Mouse (Mus musculus) CH12.LX (cell line): Measurements from ENCODE around the gene Nmd3. TPM values are rescaled to one million over a fixed set of nuclear protein-coding genes. Genes with fewer than 3 reads are reported as not detected.

ENCODE experiments used
- DNase-seq: peaks from one replicate; pipeline ENCODE4 v3.0.0-alpha.2; 2013; ENCODE audit errors: extremely low read depth
- H3K27ac ChIP-seq: 2 replicates; pipeline ENCODE4 v1.5.1; 2012; ENCODE audit warnings: low read depth, mild to moderate bottlenecking, control low read depth, moderate library complexity; ENCODE audit not compliant: insufficient read depth
- H3K27me3 ChIP-seq: replicated peaks from 2 replicates; pipeline ENCODE3; 2012; ENCODE audit warnings: inconsistent platforms
- H3K36me3 ChIP-seq, 2 experiments: replicated peaks in 1 of 2; 2 replicates each; pipeline versions ENCODE3 to v1.6.1; 2012; ENCODE audit warnings: inconsistent platforms in 1 of 2, low read length in 1 of 2, mild to moderate bottlenecking in 1 of 2, mixed read lengths in 1 of 2, moderate library complexity in 1 of 2; ENCODE audit not compliant: control insufficient read depth in 1 of 2, insufficient read depth in 1 of 2
- H3K4me1 ChIP-seq, 2 experiments: 2 replicates each; pipeline ENCODE4 v1.6.1; 2012; ENCODE audit warnings: inconsistent platforms in 1 of 2, moderate library complexity in 1 of 2; ENCODE audit not compliant: insufficient read depth in 2 of 2, control insufficient read depth in 1 of 2
- H3K4me2 ChIP-seq: 2 replicates; pipeline ENCODE4 v1.6.1; 2012; ENCODE audit warnings: low read depth, mild to moderate bottlenecking, control low read depth; ENCODE audit not compliant: poor library complexity, insufficient read depth, severe bottlenecking
- H3K4me3 ChIP-seq, 3 experiments: fragments of 150-350 bp in 1 of 3; sonication (generic) in 1 of 3; replicated peaks in 1 of 3; 2 replicates each; pipeline versions ENCODE3 to v1.5.1; 2011 to 2012; ENCODE audit warnings: low read depth in 2 of 3, low read length in 2 of 3, mild to moderate bottlenecking in 2 of 3, moderate library complexity in 2 of 3, control low read depth in 1 of 3, improper control_type of control experiment in 1 of 3, inconsistent platforms in 1 of 3, mixed read lengths in 1 of 3; ENCODE audit not compliant: poor library complexity in 1 of 3
- H3K79me2 ChIP-seq: replicated peaks from 2 replicates; pipeline ENCODE4 v1.6.1; 2012; ENCODE audit warnings: mild to moderate bottlenecking, moderate library complexity; ENCODE audit not compliant: control insufficient read depth, poor library complexity, insufficient read depth, severe bottlenecking; ENCODE audit errors: extremely low read depth
- H3K9ac ChIP-seq: 2 replicates; pipeline ENCODE4 v1.6.1; 2012; ENCODE audit warnings: low read depth, mild to moderate bottlenecking, control low read depth, moderate library complexity; ENCODE audit not compliant: insufficient read depth
- H3K9me3 ChIP-seq: replicated peaks from 2 replicates; pipeline ENCODE3; 2012; ENCODE audit warnings: low read length, inconsistent platforms, mixed read lengths
- BHLHE40 ChIP-seq: IDR thresholded peaks from 2 replicates; pipeline ENCODE4 v1.6.1; 2011; ENCODE audit warnings: mild to moderate bottlenecking, low read depth, low read length, improper control_type of control experiment
- GABPA ChIP-seq: IDR thresholded peaks from 2 replicates; pipeline ENCODE4 v1.6.1; 2012; ENCODE audit warnings: low read depth, low read length, improper control_type of control experiment, inconsistent platforms; ENCODE audit not compliant: insufficient replicate concordance
- JUND ChIP-seq: conservative IDR thresholded peaks from 2 replicates; pipeline ENCODE4 v1.6.1; 2011; ENCODE audit warnings: low read depth, low read length, improper control_type of control experiment
- KAT2A ChIP-seq: IDR thresholded peaks from 2 replicates; pipeline ENCODE4 v1.6.1; 2012; ENCODE audit warnings: low read length, improper control_type of control experiment, inconsistent platforms; ENCODE audit not compliant: insufficient replicate concordance
- MEF2A ChIP-seq: IDR thresholded peaks from 2 replicates; pipeline ENCODE4 v1.6.1; 2014; ENCODE audit warnings: low read depth, mild to moderate bottlenecking, inconsistent platforms, low read length, improper control_type of control experiment, borderline replicate concordance
- MXI1 ChIP-seq: IDR thresholded peaks from 2 replicates; pipeline ENCODE4 v1.6.1; 2011; ENCODE audit warnings: mild to moderate bottlenecking, low read depth, low read length, improper control_type of control experiment
- MYC ChIP-seq: IDR thresholded peaks from 2 replicates; pipeline ENCODE4 v1.6.1; 2011; ENCODE audit warnings: low read depth, mild to moderate bottlenecking, improper control_type of control experiment, low read length
- RAD21 ChIP-seq: IDR thresholded peaks from 2 replicates; pipeline ENCODE4 v1.6.1; 2011; ENCODE audit warnings: low read depth, mild to moderate bottlenecking, low read length, improper control_type of control experiment, moderate library complexity
- ZNF384 ChIP-seq: IDR thresholded peaks from 2 replicates; pipeline ENCODE4 v1.6.1; 2012; ENCODE audit warnings: low read depth, low read length, improper control_type of control experiment, inconsistent platforms
- dilution Hi-C: fragments of 300-500 bp; cut with MboI; formaldehyde crosslinking; loops from 2 replicates; pipeline ENCODE4 v1.14.3; 2020; ENCODE audit warnings: low sequenced_read_pairs; ENCODE audit not compliant: extremely low pct_unique_long_range_greater_than_20kb, extremely low pct_ligation_motif_present
- in situ Hi-C: fragments of 300-500 bp; cut with MboI; formaldehyde crosslinking; loops from 3 replicates; pipeline ENCODE4 v1.14.3; 2019; ENCODE audit warnings: low sequenced_read_pairs, low pct_ligation_motif_present, low pct_unique_long_range_greater_than_20kb, mixed read lengths
- polyA plus RNA-seq: library from polyadenylated mRNA; unstranded; fragments of >175 nt; gene quantifications from 2 replicates; pipeline ENCODE4 v1.2.1, GENCODE M21; 2012; ENCODE audit warnings: low read depth; ENCODE audit not compliant: insufficient read length
- total RNA-seq, 2 experiments: library from RNA; depleted of rRNA; stranded (reverse); fragments of 300-350 nt in 1 of 2; fragments of >200 nt in 1 of 2; gene quantifications; 2 replicates each; pipeline ENCODE4 v1.2.3; 2012 to 2014

Nmd3 gene
- total and polyA plus RNA-seq, 3 experiments = 128 to 291 (median 154) TPM

DNA sequence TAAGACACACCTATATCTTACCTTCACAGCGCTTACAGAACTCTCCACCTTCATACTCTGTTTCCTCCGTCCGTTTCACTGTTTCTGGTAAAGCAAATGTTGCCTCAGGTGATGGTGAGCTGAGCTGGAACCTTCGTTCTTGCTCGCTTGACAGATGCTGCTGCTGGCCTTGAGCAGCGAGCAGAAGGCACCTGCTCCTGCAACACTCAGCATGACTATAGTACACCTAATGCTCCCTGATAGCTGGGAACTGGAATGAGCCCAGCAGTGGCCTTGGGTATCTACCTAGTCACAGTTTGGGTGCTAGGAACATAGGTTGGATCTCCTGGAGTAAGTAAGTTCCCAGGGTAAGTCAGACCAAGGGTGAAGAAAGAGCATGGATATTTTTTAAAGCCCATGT lies 38.3 kb downstream of the Nmd3 start:
- Histone ChIP-seq H3K79me2 (peaks cover 3% of the 10 kb centered on the region; the same call in 1 of the 2 replicates), H3K9me3 (no peaks in the 10 kb centered on the region), H3K4me1 (peaks cover under 1 to 27% of the 10 kb centered on the region in 2 experiments), H3K4me2 (no peak overlapping the region), H3K4me3 (no peak overlapping the region), H3K36me3 (peaks cover 34 to 90% of the 10 kb centered on the region in 2 experiments), H3K27me3 (no peaks in the 10 kb centered on the region), H3K27ac (no peak overlapping the region), H3K9ac (no peak overlapping the region)
- TF ChIP-seq RAD21 (no peak), GABPA (no peak)
- no peak for DNase-seq
- dilution Hi-C loops (no loop called here), in situ Hi-C loops (no loop called here)

DNA sequence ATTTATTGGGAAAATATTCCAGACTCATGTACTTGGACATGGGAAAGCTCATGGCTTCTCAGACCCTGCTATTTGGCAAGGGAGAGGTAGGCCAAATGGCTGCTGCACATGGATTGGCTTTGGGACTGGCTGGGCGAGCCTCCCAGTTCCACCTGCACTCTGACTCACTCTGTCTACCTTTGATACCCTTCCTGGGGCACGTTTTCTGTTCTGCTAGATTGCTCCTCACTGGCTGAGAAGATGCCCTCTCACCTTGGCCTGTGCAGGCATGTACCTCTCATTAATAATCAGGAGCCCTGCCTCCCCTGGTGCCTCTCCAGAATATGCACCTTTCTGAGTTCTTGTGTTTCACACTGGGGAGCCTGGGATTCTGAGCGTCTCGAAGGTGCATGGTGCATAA lies 39.4 kb downstream of the Nmd3 start:
- H3K4me3 ChIP-seq = no peak overlapping the region
- no peak for TF ChIP-seq KAT2A
- no peak for TF ChIP-seq MEF2A
- peaks cover 39 to 91% of the 10 kb centered on the region in 2 experiments for H3K36me3 ChIP-seq
- in situ Hi-C loops = no loop called here
- dilution Hi-C loops = no loop called here
- no peaks in the 10 kb centered on the region for H3K79me2 ChIP-seq
- peaks cover 0 to 16% of the 10 kb centered on the region in 2 experiments; a peak in 2 of 4 replicates for H3K4me1 ChIP-seq
- DNase-seq = no peak
- no peaks in the 10 kb centered on the region for H3K27me3 ChIP-seq
- no peak overlapping the region for H3K9ac ChIP-seq
- no peak overlapping the region for H3K27ac ChIP-seq
- no peak overlapping the region for H3K4me2 ChIP-seq
- no peaks in the 10 kb centered on the region for H3K9me3 ChIP-seq

DNA sequence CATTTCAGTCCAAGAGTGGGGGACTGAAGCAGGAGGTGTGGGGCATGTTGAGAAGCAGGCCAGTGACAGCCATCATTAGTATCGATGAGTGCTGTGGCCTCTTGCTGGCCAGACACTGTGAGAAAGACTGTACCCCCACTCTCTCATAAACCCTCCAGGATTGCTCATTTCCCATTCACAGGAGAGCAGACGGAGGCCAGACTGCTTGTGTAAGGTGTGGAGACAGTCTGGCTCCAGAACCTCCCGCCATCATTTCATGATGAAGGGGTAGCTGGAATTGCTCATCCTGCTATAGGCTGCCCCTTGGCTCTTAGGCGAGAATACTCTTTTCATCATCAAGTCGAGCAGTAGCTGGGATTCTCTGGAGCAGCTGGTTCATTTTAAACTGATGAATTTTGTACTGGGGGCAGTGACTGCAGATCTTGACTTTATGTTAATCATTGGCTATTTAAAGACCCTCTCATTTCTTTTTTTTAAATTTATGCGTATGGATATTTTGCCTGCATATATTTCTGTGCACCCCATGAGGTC lies 41.1 kb downstream of the Nmd3 start:
- no peaks in the 10 kb centered on the region for H3K79me2 ChIP-seq
- in situ Hi-C loops (no loop called here), dilution Hi-C loops (no loop called here)
- no peak overlapping the region for H3K4me3 ChIP-seq
- H3K9ac ChIP-seq = no peak overlapping the region
- DNase-seq = no peak
- H3K9me3 ChIP-seq = no peaks in the 10 kb centered on the region
- H3K4me2 ChIP-seq = no peak overlapping the region
- TF ChIP-seq JUND = no peak
- TF ChIP-seq MYC = no peak
- TF ChIP-seq ZNF384 = no peak
- no peak for TF ChIP-seq BHLHE40
- TF ChIP-seq MXI1 = no peak
- peaks cover 35 to 91% of the 10 kb centered on the region in 2 experiments for H3K36me3 ChIP-seq
- H3K27me3 ChIP-seq = no peaks in the 10 kb centered on the region
- peaks cover 0 to 10% of the 10 kb centered on the region in 2 experiments; a peak in 2 of 4 replicates for H3K4me1 ChIP-seq
- no peak overlapping the region for H3K27ac ChIP-seq
